Mouse (Mus musculus) MEL (cell line): Measurements from ENCODE around the gene Cdkn1b. TPM values are rescaled to one million over a fixed set of nuclear protein-coding genes. Genes with fewer than 3 reads are reported as not detected.

Experiments used
- DNase-seq: peaks from one replicate; pipeline ENCODE4 v3.0.0; 2011; ENCODE audit warnings: low read depth, low spot score
- H3K27ac ChIP-seq: 2 replicates; pipeline ENCODE4 v1.5.1; 2012; ENCODE audit warnings: low read depth, mild to moderate bottlenecking, control low read depth, low read length, moderate library complexity; ENCODE audit not compliant: control insufficient read depth
- H3K27me3 ChIP-seq, 2 experiments: fragments of 150-350 bp in 1 of 2; sonication (generic) in 1 of 2; 2 replicates each; pipeline ENCODE4 v1.6.1; 2012; ENCODE audit warnings: low read length in 2 of 2, mild to moderate bottlenecking in 2 of 2, improper control_type of control experiment in 1 of 2, moderate library complexity in 1 of 2; ENCODE audit not compliant: insufficient read depth in 2 of 2, control insufficient read depth in 1 of 2
- H3K36me3 ChIP-seq, 2 experiments: 2 replicates each; pipeline ENCODE4 v1.6.1; 2012 to 2014; ENCODE audit warnings: low read length in 2 of 2, improper control_type of control experiment in 1 of 2, inconsistent platforms in 1 of 2, mild to moderate bottlenecking in 1 of 2; ENCODE audit not compliant: insufficient read depth in 2 of 2, control insufficient read depth in 1 of 2
- H3K4me1 ChIP-seq, 2 experiments: fragments of 150-350 bp in 1 of 2; sonication (generic) in 1 of 2; 2 replicates each; pipeline ENCODE4 v1.6.1; 2012; ENCODE audit warnings: low read length in 2 of 2, improper control_type of control experiment in 1 of 2, mild to moderate bottlenecking in 1 of 2; ENCODE audit not compliant: insufficient read depth in 2 of 2, control insufficient read depth in 1 of 2
- H3K4me3 ChIP-seq, 2 experiments: fragments of 150-350 bp in 1 of 2; sonication (generic) in 1 of 2; 2 replicates each; pipeline ENCODE4 v1.5.1; 2012; ENCODE audit warnings: low read depth in 2 of 2, low read length in 2 of 2, mild to moderate bottlenecking in 2 of 2, moderate library complexity in 2 of 2, control low read depth in 1 of 2, improper control_type of control experiment in 1 of 2; ENCODE audit not compliant: control insufficient read depth in 1 of 2, insufficient read depth in 1 of 2
- H3K79me2 ChIP-seq: 2 replicates; pipeline ENCODE4 v1.6.1; 2012; ENCODE audit warnings: mild to moderate bottlenecking, low read length, moderate library complexity; ENCODE audit not compliant: control insufficient read depth, poor library complexity, insufficient read depth
- H3K9ac ChIP-seq: 2 replicates; pipeline ENCODE4 v1.6.1; 2012; ENCODE audit warnings: low read depth, mild to moderate bottlenecking, control low read depth, low read length, moderate library complexity; ENCODE audit not compliant: control insufficient read depth, poor library complexity, severe bottlenecking
- H3K9me3 ChIP-seq: fragments of 150-350 bp; sonication (generic); replicated peaks from 2 replicates; pipeline ENCODE4 v1.6.1; 2012; ENCODE audit warnings: mild to moderate bottlenecking, low read length, improper control_type of control experiment, moderate library complexity; ENCODE audit not compliant: insufficient read depth
- E2F4 ChIP-seq: IDR thresholded peaks from 2 replicates; pipeline ENCODE4 v1.6.1; 2011; ENCODE audit warnings: low read depth, low read length, improper control_type of control experiment, borderline replicate concordance
- EP300 ChIP-seq, 2 experiments: IDR thresholded peaks; 2 replicates each; pipeline ENCODE4 v1.6.1; 2011; ENCODE audit warnings: improper control_type of control experiment in 2 of 2, low read length in 2 of 2, low read depth in 1 of 2, mild to moderate bottlenecking in 1 of 2
- ETS1 ChIP-seq: IDR thresholded peaks from 2 replicates; pipeline ENCODE4 v1.6.1; 2012; ENCODE audit warnings: low read depth, mild to moderate bottlenecking, inconsistent platforms, low read length, improper control_type of control experiment, moderate library complexity
- GATA1 ChIP-seq: IDR thresholded peaks from 2 replicates; pipeline ENCODE4 v1.6.1; 2011; ENCODE audit warnings: low read depth, low read length, improper control_type of control experiment
- MAX ChIP-seq: IDR thresholded peaks from 2 replicates; pipeline ENCODE4 v1.6.1; 2011; ENCODE audit warnings: low read length, improper control_type of control experiment
- MXI1 ChIP-seq: IDR thresholded peaks from 2 replicates; pipeline ENCODE4 v1.6.1; 2011; ENCODE audit warnings: mild to moderate bottlenecking, low read depth, low read length, improper control_type of control experiment
- MYB ChIP-seq: IDR thresholded peaks from 2 replicates; pipeline ENCODE4 v1.6.1; 2011; ENCODE audit warnings: mild to moderate bottlenecking, low read depth, low read length, improper control_type of control experiment
- NELFE ChIP-seq: IDR thresholded peaks from 2 replicates; pipeline ENCODE4 v1.6.1; 2011; ENCODE audit warnings: low read depth, low read length, improper control_type of control experiment
- POLR2A ChIP-seq, 2 experiments: IDR thresholded peaks; 2 replicates each; pipeline ENCODE4 v1.6.1; 2011 to 2012; ENCODE audit warnings: low read length in 2 of 2, mild to moderate bottlenecking in 2 of 2, control low read depth in 1 of 2, improper control_type of control experiment in 1 of 2, low read depth in 1 of 2, moderate library complexity in 1 of 2; ENCODE audit not compliant: control insufficient read depth in 1 of 2, insufficient read depth in 1 of 2, poor library complexity in 1 of 2
- SIN3A ChIP-seq: IDR thresholded peaks from 2 replicates; pipeline ENCODE4 v1.6.1; 2012; ENCODE audit warnings: low read length, improper control_type of control experiment, inconsistent platforms
- TAL1 ChIP-seq: IDR thresholded peaks from 2 replicates; pipeline ENCODE4 v1.6.1; 2012; ENCODE audit warnings: mild to moderate bottlenecking, inconsistent platforms, low read length, moderate library complexity, mixed read lengths
- TBP ChIP-seq: IDR thresholded peaks from 2 replicates; pipeline ENCODE4 v1.8.0; 2011; ENCODE audit warnings: low read depth, low read length, improper control_type of control experiment
- TCF12 ChIP-seq: IDR thresholded peaks from 2 replicates; pipeline ENCODE4 v1.6.1; 2014; ENCODE audit warnings: low read depth, mild to moderate bottlenecking, inconsistent platforms, low read length, improper control_type of control experiment, moderate library complexity
- USF1 ChIP-seq: IDR thresholded peaks from 2 replicates; pipeline ENCODE4 v1.6.1; 2014; ENCODE audit warnings: low read depth, mild to moderate bottlenecking, inconsistent platforms, low read length, improper control_type of control experiment, moderate library complexity
- USF2 ChIP-seq, 2 experiments: IDR thresholded peaks; 2 replicates each; pipeline ENCODE4 v1.6.1; 2011 to 2012; ENCODE audit warnings: improper control_type of control experiment in 2 of 2, low read length in 2 of 2, borderline replicate concordance in 1 of 2, inconsistent platforms in 1 of 2, low read depth in 1 of 2, mild to moderate bottlenecking in 1 of 2; ENCODE audit not compliant: insufficient read depth in 1 of 2
- ZKSCAN1 ChIP-seq: IDR thresholded peaks from 2 replicates; pipeline ENCODE4 v1.6.1; 2012; ENCODE audit warnings: low read depth, mild to moderate bottlenecking, inconsistent platforms, low read length, improper control_type of control experiment, moderate library complexity
- polyA plus RNA-seq, 2 experiments: library from polyadenylated mRNA; stranded (reverse) in 1 of 2; unstranded in 1 of 2; fragments of >175 nt in 1 of 2; fragments of >200 nt in 1 of 2; gene quantifications; 2 replicates each; pipeline versions ENCODE4 v1.2.1 to v1.2.4; 2012; ENCODE audit warnings: low replicate concordance in 2 of 2, low read depth in 1 of 2; ENCODE audit not compliant: insufficient read length in 2 of 2, insufficient read depth in 1 of 2, missing spikeins in 1 of 2
- total RNA-seq: library from RNA; depleted of rRNA; stranded (reverse); fragments of 300-350 nt; gene quantifications from 2 replicates; pipeline ENCODE4 v1.2.3, GENCODE M21; 2012

Cdkn1b gene
- total and polyA plus RNA-seq, 3 experiments, result 7.7 to 21.2 TPM; not detected in 1

DNA sequence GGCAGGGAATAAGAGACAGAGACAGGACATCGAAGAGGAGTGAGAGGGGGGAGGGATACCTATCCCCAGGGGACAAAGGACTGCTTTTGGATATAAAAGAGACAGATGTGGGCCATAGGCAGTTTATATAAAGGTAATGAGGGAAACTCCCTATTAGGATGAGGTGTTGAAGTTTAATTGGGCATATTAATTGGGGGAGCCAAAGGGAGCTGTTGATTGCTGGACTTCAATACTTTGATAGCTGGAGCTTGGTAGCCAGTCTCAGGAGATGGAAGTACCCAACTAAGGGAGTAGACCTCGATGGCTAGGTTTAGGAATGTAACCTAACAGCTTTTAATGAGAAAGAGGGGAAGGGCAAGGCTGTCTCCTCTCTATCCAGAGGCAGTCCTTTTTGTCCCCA, 43.7 kb downstream of the Cdkn1b start:
- no peaks in the 10 kb centered on the region for H3K36me3 ChIP-seq
- TF ChIP-seq POLR2A (IDR thresholded peaks at IDR 0.05; ENCODE audit: control insufficient read depth in 1 of 2, insufficient read depth in 1 of 2, low read depth in 1 of 2, low read length in 2 of 2, poor library complexity in 1 of 2) (no peak), EP300 (IDR thresholded peaks at IDR 0.05; ENCODE audit: low read depth in 1 of 2, low read length in 2 of 2) (no peak), USF2 (IDR thresholded peaks at IDR 0.05; ENCODE audit: borderline replicate concordance in 1 of 2, insufficient read depth in 1 of 2, low read depth in 1 of 2, low read length in 2 of 2) (no peak), MYB (no peak)
- no peak overlapping the region for H3K4me3 ChIP-seq
- H3K27me3 ChIP-seq, result no peaks in the 10 kb centered on the region
- H3K27ac ChIP-seq, result no peak overlapping the region
- DNase-seq, result no peak
- H3K9me3 ChIP-seq, result no peaks in the 10 kb centered on the region
- H3K79me2 ChIP-seq, result no peaks in the 10 kb centered on the region
- H3K4me1 ChIP-seq, result no peaks in the 10 kb centered on the region
- no peak overlapping the region for H3K9ac ChIP-seq

GRCm38 (mm10) chr6:134966681-134967080, 46.5 kb downstream of the Cdkn1b start:
- H3K79me2 ChIP-seq, result no peaks in the 10 kb centered on the region
- no peaks in the 10 kb centered on the region for H3K4me1 ChIP-seq
- no peak for DNase-seq
- no peak overlapping the region for H3K4me3 ChIP-seq
- no peak overlapping the region for H3K27ac ChIP-seq
- H3K9ac ChIP-seq, result no peak overlapping the region
- H3K27me3 ChIP-seq, result no peaks in the 10 kb centered on the region
- TF ChIP-seq TAL1, result no peak
- TF ChIP-seq SIN3A, result no peak
- TF ChIP-seq MXI1, result no peak
- TF ChIP-seq TBP, result no peak
- TF ChIP-seq NELFE, result no peak
- no peak for TF ChIP-seq ZKSCAN1
- no peak for TF ChIP-seq GATA1
- no peak for TF ChIP-seq ETS1
- no peak for TF ChIP-seq USF1
- no peak for TF ChIP-seq TCF12
- TF ChIP-seq E2F4, result no peak
- TF ChIP-seq POLR2A (IDR thresholded peaks at IDR 0.05; ENCODE audit: control insufficient read depth in 1 of 2, insufficient read depth in 1 of 2, low read depth in 1 of 2, low read length in 2 of 2, poor library complexity in 1 of 2), result no peak
- TF ChIP-seq EP300 (IDR thresholded peaks at IDR 0.05; ENCODE audit: low read depth in 1 of 2, low read length in 2 of 2), result no peak
- no peaks in the 10 kb centered on the region for H3K9me3 ChIP-seq
- no peaks in the 10 kb centered on the region for H3K36me3 ChIP-seq

- no peaks in the 10 kb centered on the region; a peak in 2 of 4 replicates for H3K4me1 ChIP-seq
- no peaks in the 10 kb centered on the region for H3K27me3 ChIP-seq
- no peak overlapping the region for H3K4me3 ChIP-seq
- H3K9ac ChIP-seq, result no peak overlapping the region
- peaks cover 0 to 2% of the 10 kb centered on the region in 2 experiments; a peak in 1 of 4 replicates for H3K36me3 ChIP-seq
- no peaks in the 10 kb centered on the region for H3K79me2 ChIP-seq
- no peak for TF ChIP-seq MAX
- no peak for DNase-seq
- no peak overlapping the region for H3K27ac ChIP-seq
- no peaks in the 10 kb centered on the region for H3K9me3 ChIP-seq
These were observed 48.1 kb downstream of the Cdkn1b start for GRCm38 (mm10) chr6:134968326-134968725.
